Mouse (Mus musculus): ENCODE measurements around the gene Ddx49. TPM values are rescaled to one million over a fixed set of nuclear protein-coding genes. Genes with fewer than 3 reads are reported as not detected.

Gene Ddx49
- total RNA-seq (2015; ENCODE audit: low replicate concordance) (15.0 TPM in 2 replicates), total RNA-seq (2017; ENCODE audit: low replicate concordance) (23.3 and 40.0 TPM in 2 replicates)

GRCm38 (mm10) chr8:70302358-70302890 lies at the start of gene Ddx49, which contains the start of gene Cope:
Gene Ddx49, minus strand, starts transcription at chr8:70302489.
Gene Cope, plus strand, starts transcription at chr8:70302518.
- peak; percentile 93 for ATAC-seq (replicated peaks; ENCODE audit: low FRiP score, poor library complexity, severe bottlenecking)

- 0 out of 2 replicates have a peak, but pooled peaks have one; percentile 6 for ATAC-seq (replicated peaks; ENCODE audit: low FRiP score, poor library complexity, severe bottlenecking)
These were observed 49.7 kb upstream of the Ddx49 start for GRCm38 (mm10) chr8:70352000-70352384.

- ATAC-seq (replicated peaks; ENCODE audit: low FRiP score, poor library complexity, severe bottlenecking), result peak; percentile 30; the same call in 1 of the 2 replicates
These were observed 49.0 kb upstream of the Ddx49 start for GRCm38 (mm10) chr8:70351035-70351999.

- no peak for ATAC-seq (replicated peaks; ENCODE audit: low FRiP score, poor library complexity, severe bottlenecking)
These were observed 45.7 kb upstream of the Ddx49 start for GRCm38 (mm10) chr8:70347860-70348420.

DNA sequence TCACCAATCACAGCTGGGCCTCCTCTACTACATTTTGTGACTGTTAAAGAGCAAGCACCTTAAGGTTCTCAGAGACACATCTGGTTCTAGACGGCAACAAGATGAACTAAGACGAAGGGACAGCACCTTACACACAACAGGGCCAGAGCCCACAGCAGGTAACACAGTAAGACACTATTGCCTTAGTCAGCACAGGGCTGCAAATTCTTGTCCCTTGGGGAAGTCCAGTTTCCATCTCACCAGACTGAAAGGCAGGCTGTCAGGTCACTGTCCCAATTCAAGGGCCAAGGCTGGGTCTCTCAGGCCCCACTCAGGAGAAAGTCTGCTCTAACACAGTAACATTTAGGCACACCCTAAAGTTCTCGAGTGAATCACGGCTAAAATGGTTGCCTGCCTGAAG lies 45.2 kb upstream of the Ddx49 start:
- ATAC-seq (replicated peaks; ENCODE audit: low FRiP score, poor library complexity, severe bottlenecking), result no peak

GRCm38 (mm10) chr8:70344279-70344678 lies 42.0 kb upstream of the Ddx49 start:
- ATAC-seq (replicated peaks; ENCODE audit: low FRiP score, poor library complexity, severe bottlenecking), result no peak

DNA sequence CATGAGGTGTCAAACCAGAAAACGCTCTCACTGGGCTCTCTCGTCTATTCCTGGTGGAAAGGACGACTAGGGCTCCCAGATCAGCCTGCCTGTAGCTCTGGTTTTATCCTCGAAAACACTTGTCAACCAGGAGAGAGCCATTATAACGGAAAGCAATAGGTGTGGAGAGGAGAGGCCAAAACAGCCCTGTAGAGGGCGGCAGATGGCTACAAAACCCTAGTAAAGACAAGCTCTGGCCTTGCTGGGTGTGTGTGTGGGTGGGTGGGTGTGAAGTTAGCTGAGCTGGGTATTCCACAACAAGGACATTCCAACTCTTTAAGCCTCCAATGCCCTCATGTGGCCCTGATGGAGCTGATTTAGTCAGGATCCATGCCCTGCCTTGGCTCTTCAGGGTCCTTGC lies 41.4 kb upstream of the Ddx49 start:
- ATAC-seq (replicated peaks; ENCODE audit: low FRiP score, poor library complexity, severe bottlenecking), result 0 out of 2 replicates have a peak, but pooled peaks have one; percentile 31

GRCm38 (mm10) chr8:70343076-70343475 lies 40.8 kb upstream of the Ddx49 start:
- ATAC-seq (replicated peaks; ENCODE audit: low FRiP score, poor library complexity, severe bottlenecking), result no peak

DNA sequence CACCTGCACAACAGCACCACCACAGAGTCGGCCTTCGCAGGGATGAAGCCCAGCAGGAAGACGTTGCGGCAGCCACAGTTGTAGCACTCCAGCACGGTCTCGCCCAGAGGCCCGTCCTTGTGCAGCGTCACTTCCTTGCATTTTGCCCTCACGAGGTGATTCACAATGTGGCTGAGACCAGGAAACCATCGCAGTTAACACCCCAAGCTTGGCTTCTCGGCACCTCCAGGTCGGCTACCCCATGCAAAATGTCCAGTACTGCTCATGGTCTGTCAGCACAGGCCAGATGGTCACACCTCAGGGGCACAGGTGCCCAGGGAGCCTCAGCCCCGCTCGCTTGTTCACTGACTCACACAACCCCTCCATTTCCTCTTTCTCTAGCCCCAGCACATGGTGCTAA lies 39.7 kb upstream of the Ddx49 start:
- no peak for ATAC-seq (replicated peaks; ENCODE audit: low FRiP score, poor library complexity, severe bottlenecking)

DNA sequence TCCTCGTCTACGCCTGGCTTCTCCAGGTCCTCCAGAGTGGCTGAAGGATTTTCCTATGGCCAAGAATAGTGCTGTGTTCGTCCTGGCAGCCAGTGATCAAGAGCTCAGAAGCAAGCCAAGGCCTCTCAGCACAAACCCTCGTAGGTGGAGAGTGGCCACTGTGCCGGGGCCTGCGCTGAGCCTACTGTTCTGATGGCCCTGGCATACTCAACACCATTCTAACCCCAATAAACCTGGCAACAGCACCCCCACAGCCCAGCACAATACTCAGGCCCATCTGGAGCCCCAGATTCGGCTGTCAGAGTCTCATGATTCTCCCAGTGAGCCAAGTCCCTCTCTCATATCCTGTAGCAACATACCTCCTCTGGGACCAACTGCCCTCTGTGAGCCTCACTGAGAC lies 38.4 kb upstream of the Ddx49 start:
- ATAC-seq (replicated peaks; ENCODE audit: low FRiP score, poor library complexity, severe bottlenecking), result no peak

GRCm38 (mm10) chr8:70338931-70339330 lies 36.6 kb upstream of the Ddx49 start:
- ATAC-seq (replicated peaks; ENCODE audit: low FRiP score, poor library complexity, severe bottlenecking), result no peak

GRCm38 (mm10) chr8:70332878-70333202 lies 30.6 kb upstream of the Ddx49 start:
- ATAC-seq (replicated peaks; ENCODE audit: low FRiP score, poor library complexity, severe bottlenecking), result no peak

DNA sequence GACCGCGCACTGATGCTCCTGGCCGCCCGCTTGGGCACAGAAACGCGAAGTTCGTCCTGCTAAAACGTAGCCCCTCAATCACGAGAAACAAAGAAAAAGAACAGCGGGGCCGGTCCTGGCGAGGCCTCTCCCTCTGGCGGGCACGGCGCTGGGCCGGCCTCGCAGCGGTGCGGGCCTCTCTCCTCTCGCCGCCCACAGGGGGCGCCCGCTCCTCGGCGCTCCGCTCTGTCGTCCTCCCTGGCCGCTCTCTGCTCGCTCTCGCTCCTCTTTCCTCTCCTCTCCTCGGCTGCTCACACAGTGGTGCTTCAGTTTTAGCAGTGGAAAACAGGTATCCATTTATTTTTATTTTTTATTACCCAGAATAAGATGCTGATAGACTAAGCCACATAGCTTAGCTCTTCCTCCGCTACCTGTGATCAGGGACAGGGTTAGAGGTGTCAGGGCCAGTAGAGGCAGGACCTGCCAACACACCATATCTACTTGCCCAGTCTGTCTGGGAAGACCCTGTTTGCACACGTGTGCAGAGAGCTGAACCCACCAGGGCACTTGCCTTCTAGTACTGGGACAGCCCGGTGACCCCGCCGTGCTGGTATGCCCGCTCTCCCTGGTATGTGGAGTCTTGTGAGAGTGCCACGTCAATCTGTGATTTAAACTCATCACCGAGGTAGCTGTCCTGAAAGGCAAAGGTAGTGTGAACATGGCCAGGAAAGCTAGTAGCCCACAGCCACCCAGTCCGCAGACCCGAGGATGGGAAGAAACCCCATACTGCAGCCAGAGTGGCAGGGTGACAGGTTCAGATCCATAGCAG lies 30.0 kb upstream of the Ddx49 start:
- ATAC-seq (replicated peaks; ENCODE audit: low FRiP score, poor library complexity, severe bottlenecking), result no peak

- no peak for ATAC-seq (replicated peaks; ENCODE audit: low FRiP score, poor library complexity, severe bottlenecking)
These were observed 29.2 kb upstream of the Ddx49 start for GRCm38 (mm10) chr8:70331526-70331925.

GRCm38 (mm10) chr8:70330741-70331364 lies 28.6 kb upstream of the Ddx49 start:
- ATAC-seq (replicated peaks; ENCODE audit: low FRiP score, poor library complexity, severe bottlenecking), result no peak

GRCm38 (mm10) chr8:70329835-70330740 lies 27.8 kb upstream of the Ddx49 start:
- no peak for ATAC-seq (replicated peaks; ENCODE audit: low FRiP score, poor library complexity, severe bottlenecking)

GRCm38 (mm10) chr8:70329124-70329834 lies 27.0 kb upstream of the Ddx49 start, which contains the start of gene Gdf1:
Gene Gdf1, plus strand, starts transcription at chr8:70329817.
- no peak for ATAC-seq (replicated peaks; ENCODE audit: low FRiP score, poor library complexity, severe bottlenecking)

- peak; percentile 87 for ATAC-seq (replicated peaks; ENCODE audit: low FRiP score, poor library complexity, severe bottlenecking)
These were observed 25.2 kb upstream of the Ddx49 start for GRCm38 (mm10) chr8:70327512-70327911.

Data from erythroblast, adult 5-6 weeks (primary cell).